Mouse (Mus musculus) heart, postnatal 0 days (tissue): ENCODE results near the gene Meis2.

Experiments used
- CTCF ChIP-seq: IDR thresholded peaks from 2 replicates; pipeline ENCODE4 v1.5.1; 2016; ENCODE audit warnings: antibody characterized with exemption, control low read depth, low read depth
- EP300 ChIP-seq: IDR thresholded peaks from 2 replicates; pipeline ENCODE4 v1.6.1; 2016; ENCODE audit warnings: antibody characterized with exemption, low read depth

DNA sequence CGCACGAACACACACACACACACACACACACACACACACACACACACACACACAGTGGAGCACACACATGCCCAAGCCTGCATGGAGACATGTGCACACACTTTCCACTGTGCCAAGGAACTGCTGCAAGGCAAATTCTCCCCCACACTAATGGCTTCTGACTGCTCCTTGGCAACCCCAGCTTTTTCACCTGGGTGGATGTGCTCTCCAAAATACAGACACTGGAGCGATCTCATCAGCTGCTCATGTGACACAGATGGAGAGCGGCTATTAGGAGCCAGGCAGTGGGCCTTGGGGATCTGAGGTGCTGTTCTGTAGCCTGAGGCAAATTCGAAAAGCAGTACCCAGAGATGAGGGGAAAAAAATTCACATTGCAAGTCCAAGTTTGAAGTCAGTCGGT is 63.3 kb downstream of the Meis2 start:
- no peak for TF ChIP-seq CTCF
- TF ChIP-seq EP300 = no peak
